Mouse (Mus musculus) heart, adult 18-20 months (tissue): ENCODE measurements at regions not wholly inside any gene's neighbourhood (a gene's known extent, or its start where the extent isn't known, plus 50 kb on each side); places are given as distances from the start of the nearest gene placed in this dataset.

ENCODE experiments used
- DNase-seq, 2 experiments: peaks; one replicate each; pipeline ENCODE4 v3.0.0; 2021 to 2022; ENCODE audit warnings: mixed read lengths in 1 of 2

- no peak for DNase-seq
Observed at GRCm38 (mm10) chr15:61596318-61596717, 673.5 kb upstream of the A1bg start.

- DNase-seq, result no peak
Observed at GRCm38 (mm10) chr15:61588956-61589355, 666.1 kb upstream of the A1bg start.

GRCm38 (mm10) chr15:61582335-61582734 lies 659.5 kb upstream of the A1bg start:
- DNase-seq, result no peak

- no peak for DNase-seq
Observed at GRCm38 (mm10) chr15:61563347-61563746, 640.5 kb upstream of the A1bg start.

- DNase-seq, result peak; percentile 5 to 17
Observed at GRCm38 (mm10) chr15:61562252-61562651, 639.4 kb upstream of the A1bg start.

- peak in 1 of 2 experiments; percentile 12 for DNase-seq
Observed at GRCm38 (mm10) chr15:61553908-61554307, 631.1 kb upstream of the A1bg start.

GRCm38 (mm10) chr15:61553081-61553680 lies 630.4 kb upstream of the A1bg start:
- no peak for DNase-seq

- no peak for DNase-seq
Observed at GRCm38 (mm10) chr15:61551206-61551605, 628.4 kb upstream of the A1bg start.

GRCm38 (mm10) chr15:61548400-61548799 lies 625.6 kb upstream of the A1bg start:
- DNase-seq, result no peak

- no peak for DNase-seq
Observed at GRCm38 (mm10) chr15:61546608-61547007, 623.8 kb upstream of the A1bg start.

- no peak for DNase-seq
Observed at GRCm38 (mm10) chr15:61544074-61544473, 621.3 kb upstream of the A1bg start.

GRCm38 (mm10) chr15:61541643-61542042 lies 618.8 kb upstream of the A1bg start:
- DNase-seq, result no peak

GRCm38 (mm10) chr15:61540753-61541421 lies 618.1 kb upstream of the A1bg start:
- no peak for DNase-seq

GRCm38 (mm10) chr15:61538930-61539329 lies 616.1 kb upstream of the A1bg start:
- DNase-seq, result no peak

- no peak for DNase-seq
Observed at GRCm38 (mm10) chr15:61538169-61538755, 615.5 kb upstream of the A1bg start.

- no peak for DNase-seq
Observed at GRCm38 (mm10) chr15:61536332-61536716, 613.5 kb upstream of the A1bg start.

GRCm38 (mm10) chr15:61535644-61536331 lies 613.0 kb upstream of the A1bg start:
- DNase-seq, result no peak

GRCm38 (mm10) chr15:61535180-61535579 lies 612.4 kb upstream of the A1bg start:
- DNase-seq, result no peak

- DNase-seq, result no peak
Observed at GRCm38 (mm10) chr15:61532808-61533207, 610.0 kb upstream of the A1bg start.

GRCm38 (mm10) chr15:61532040-61532439 lies 609.2 kb upstream of the A1bg start:
- peak in 1 of 2 experiments; percentile 15 for DNase-seq

GRCm38 (mm10) chr15:61523036-61523435 lies 600.2 kb upstream of the A1bg start:
- DNase-seq, result peak; percentile 44 to 54

GRCm38 (mm10) chr15:61517265-61517664 lies 594.5 kb upstream of the A1bg start:
- DNase-seq, result no peak

GRCm38 (mm10) chr15:61514324-61514723 lies 591.5 kb upstream of the A1bg start:
- no peak for DNase-seq
